Mouse (Mus musculus) neural tube, embryonic 11.5 days (tissue): Measurements from ENCODE around the gene Chp1. TPM values are rescaled to one million over a fixed set of nuclear protein-coding genes. Genes with fewer than 3 reads are reported as not detected.

Experiments
- ATAC-seq: fragments of 200-750 bp; cut with Nextera tagmentation; 2 replicates; pipeline ENCODE4 v1.8.0; 2017; ENCODE audit warnings: moderate number of reproducible peaks, mild to moderate bottlenecking, moderate TSS enrichment, moderate library complexity; ENCODE audit not compliant: insufficient read depth, low FRiP score, low TSS enrichment
- DNase-seq: peaks from one replicate; pipeline ENCODE4 v3.0.0-alpha.2; 2015; ENCODE audit warnings: low spot score
- H3K27ac ChIP-seq: fragments of 300-500 bp; sonication (generic); 2 replicates; pipeline ENCODE4 v1.5.1; 2014; ENCODE audit warnings: low read depth, mild to moderate bottlenecking, low read length
- H3K27me3 ChIP-seq: fragments of 300-500 bp; sonication (generic); 2 replicates; pipeline ENCODE4 v1.6.1; 2014; ENCODE audit warnings: mild to moderate bottlenecking, low read length, mixed read lengths; ENCODE audit not compliant: control insufficient read depth, insufficient read depth
- H3K36me3 ChIP-seq: fragments of 300-500 bp; sonication (generic); 2 replicates; pipeline ENCODE4 v1.6.1; 2014; ENCODE audit warnings: mild to moderate bottlenecking, low read length, moderate library complexity, mixed read lengths; ENCODE audit not compliant: control insufficient read depth, insufficient read depth
- H3K4me1 ChIP-seq: fragments of 300-500 bp; sonication (generic); 2 replicates; pipeline ENCODE4 v1.6.1; 2014; ENCODE audit warnings: low read length, mixed read lengths; ENCODE audit not compliant: control insufficient read depth, insufficient read depth
- H3K4me2 ChIP-seq: fragments of 300-500 bp; sonication (generic); 2 replicates; pipeline ENCODE4 v1.6.1; 2014; ENCODE audit warnings: low read depth, mild to moderate bottlenecking, moderate library complexity
- H3K4me3 ChIP-seq: fragments of 300-500 bp; sonication (generic); 2 replicates; pipeline ENCODE4 v1.5.1; 2014; ENCODE audit warnings: low read depth, low read length
- H3K9ac ChIP-seq: fragments of 300-500 bp; sonication (generic); 2 replicates; pipeline ENCODE4 v1.6.1; 2014; ENCODE audit warnings: mild to moderate bottlenecking, low read length
- H3K9me3 ChIP-seq: fragments of 300-500 bp; sonication (generic); 2 replicates; pipeline ENCODE4 v1.6.1; 2016; ENCODE audit warnings: low read length; ENCODE audit not compliant: control insufficient read depth
- WGBS: fragments of 180-500 bp; shearing (Covaris S2); extraction: QIAGEN DNeasy Blood & Tissue Kit; methylation state at CpG from one replicate; pipeline ENCODE4 v1.1.7; 2014; 5-methylcytosine and 5-hydroxymethylcytosine counted together
- polyA plus RNA-seq: library from polyadenylated mRNA; unstranded; fragments of >200 nt; fragmentation: Nextera tagmentation; extraction: Ambion mirVana; gene quantifications from 2 replicates; pipeline ENCODE4 v1.2.1, GENCODE M21; 2014

Gene Chp1
- polyA plus RNA-seq, 1 experiment from 2014 or later: 72.8 TPM

GRCm38 (mm10) chr2:119621302-119621701, 73.8 kb downstream of the Chp1 start:
- H3K27me3 ChIP-seq: no peaks in the 10 kb centered on the region
- H3K36me3 ChIP-seq: no peaks in the 10 kb centered on the region
- H3K9ac ChIP-seq: no peak overlapping the region
- 99% methylated on average over 2 of the region's 2 CpGs for WGBS
- peaks cover 7% of the 10 kb centered on the region; the same call in 1 of the 2 replicates for H3K4me1 ChIP-seq
- H3K9me3 ChIP-seq: no peaks in the 10 kb centered on the region
- no peak overlapping the region for H3K27ac ChIP-seq
- ATAC-seq (no peak), DNase-seq (no peak)
- H3K4me2 ChIP-seq: 0 out of 2 replicates have a peak overlapping the region, but pooled peaks have one; percentile 8
- H3K4me3 ChIP-seq: no peak overlapping the region

Other genes starting within 250 kb of the Chp1 start
- gene Dll4, start 221.9 kb upstream of the Chp1 start, polyA plus RNA-seq: 3.1 and 3.8 TPM in 2 replicates
- 0.95 and 1.3 TPM in 2 replicates for gene Chac1, start 196.5 kb upstream of the Chp1 start, polyA plus RNA-seq
- 4.5 and 4.6 TPM in 2 replicates for gene Ino80, start 70.0 kb upstream of the Chp1 start, polyA plus RNA-seq
- gene Exd1, start 70 bp upstream of the Chp1 start, polyA plus RNA-seq: 0.57 and 0.65 TPM in 2 replicates
- 72.3 and 76.5 TPM in 2 replicates for gene Nusap1, start 70.6 kb downstream of the Chp1 start, polyA plus RNA-seq
- gene Oip5, start 70.8 kb downstream of the Chp1 start, polyA plus RNA-seq: 25.9 and 26.8 TPM in 2 replicates
- 38.7 and 39.8 TPM in 2 replicates for gene Ndufaf1, start 115.1 kb downstream of the Chp1 start, polyA plus RNA-seq
- 31.9 and 35.0 TPM in 2 replicates for gene Rtf1, start 127.4 kb downstream of the Chp1 start, polyA plus RNA-seq
- 0.78 and 1.1 TPM in 2 replicates for gene Itpka, start 194.6 kb downstream of the Chp1 start, polyA plus RNA-seq
- 0.13 TPM in 1 of 2 replicates, not detected in the other for gene Ltk, start 212.7 kb downstream of the Chp1 start, polyA plus RNA-seq
- gene Rpap1, start 239.8 kb downstream of the Chp1 start, polyA plus RNA-seq: 23.5 and 26.6 TPM in 2 replicates